Mouse (Mus musculus) ES-Bruce4 (cell line): Measurements from ENCODE around the gene Ddc. TPM values are rescaled to one million over a fixed set of nuclear protein-coding genes. Genes with fewer than 3 reads are reported as not detected.
A peak's percentile ranks its signal among the peaks of the same experiment; 100 is the strongest.

ENCODE experiments used
- H3K27ac ChIP-seq: 2 replicates; pipeline ENCODE4 v1.5.1; 2012; ENCODE audit warnings: low read length, inconsistent platforms; ENCODE audit not compliant: insufficient read depth
- H3K27me3 ChIP-seq: 2 replicates; pipeline ENCODE4 v1.6.1; 2012; ENCODE audit warnings: mild to moderate bottlenecking, low read length, inconsistent platforms; ENCODE audit not compliant: control insufficient read depth, poor library complexity, insufficient read depth, severe bottlenecking
- H3K36me3 ChIP-seq: 2 replicates; pipeline ENCODE4 v1.6.1; 2012; ENCODE audit warnings: inconsistent platforms, mild to moderate bottlenecking, low read length, moderate library complexity; ENCODE audit not compliant: control insufficient read depth, poor library complexity, insufficient read depth, severe bottlenecking
- H3K4me1 ChIP-seq: one replicate; pipeline ENCODE4 v1.8.1; 2011; ENCODE audit warnings: low read length; ENCODE audit not compliant: control insufficient read depth, insufficient read depth
- H3K4me3 ChIP-seq: 2 replicates; pipeline ENCODE4 v1.5.1; 2011; ENCODE audit warnings: low read depth, mild to moderate bottlenecking, low read length
- H3K9ac ChIP-seq: 2 replicates; pipeline ENCODE4 v1.6.1; 2012; ENCODE audit warnings: low read depth, mild to moderate bottlenecking, inconsistent platforms; ENCODE audit not compliant: poor library complexity, severe bottlenecking
- H3K9me3 ChIP-seq: replicated peaks from 2 replicates; pipeline ENCODE4 v1.6.1; 2012; ENCODE audit warnings: mild to moderate bottlenecking, low read length, inconsistent platforms; ENCODE audit not compliant: control insufficient read depth, poor library complexity, insufficient read depth, severe bottlenecking
- CTCF ChIP-seq: IDR thresholded peaks from one replicate; pipeline ENCODE4 v1.8.1; 2011; ENCODE audit warnings: low read depth, low read length
- EP300 ChIP-seq: IDR thresholded peaks from 2 replicates; pipeline ENCODE4 v1.6.1; 2011; ENCODE audit warnings: low read depth, low read length; ENCODE audit not compliant: insufficient read depth
- POLR2A ChIP-seq: IDR thresholded peaks from one replicate; pipeline ENCODE4 v1.8.1; 2011; ENCODE audit warnings: low read length; ENCODE audit not compliant: insufficient read depth
- polyA plus RNA-seq: library from polyadenylated mRNA; stranded (reverse); fragments of >200 nt; gene quantifications from 2 replicates; pipeline ENCODE4 v1.2.4, GENCODE M21; 2011; ENCODE audit warnings: low read depth; ENCODE audit not compliant: missing spikeins, insufficient read depth, insufficient read length

Ddc gene
- polyA plus RNA-seq, 1 experiment, result 7.0 TPM

DNA sequence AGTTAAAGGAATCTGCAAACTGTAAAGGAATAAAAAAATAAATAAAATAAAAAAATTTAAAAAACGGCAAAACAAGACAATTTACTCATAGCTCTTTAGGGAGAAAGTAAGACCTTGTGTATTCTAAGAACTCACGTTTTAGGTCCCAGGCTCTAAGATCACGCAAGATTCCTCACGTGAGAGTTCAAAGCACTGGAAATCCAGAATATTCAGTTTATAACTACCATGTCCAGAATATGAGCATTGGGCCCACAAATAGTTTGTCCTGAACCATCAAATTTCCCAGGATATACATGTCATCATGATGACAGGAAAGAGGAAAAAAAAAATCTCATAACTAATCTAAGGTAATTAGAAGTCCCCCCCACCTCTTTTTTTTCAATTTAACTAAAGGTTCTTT lies 62.2 kb downstream of the Ddc start:
- Histone ChIP-seq H3K27ac (no peak overlapping the region), H3K4me3 (no peak overlapping the region), H3K9me3 (no peaks in the 10 kb centered on the region), H3K4me1 (peaks cover 3% of the 10 kb centered on the region), H3K36me3 (no peaks in the 10 kb centered on the region; the same call in 1 of the 2 replicates), H3K27me3 (no peaks in the 10 kb centered on the region), H3K9ac (peak overlapping the region; percentile 28)
- TF ChIP-seq POLR2A (no peak), EP300 (no peak), CTCF (no peak)

DNA sequence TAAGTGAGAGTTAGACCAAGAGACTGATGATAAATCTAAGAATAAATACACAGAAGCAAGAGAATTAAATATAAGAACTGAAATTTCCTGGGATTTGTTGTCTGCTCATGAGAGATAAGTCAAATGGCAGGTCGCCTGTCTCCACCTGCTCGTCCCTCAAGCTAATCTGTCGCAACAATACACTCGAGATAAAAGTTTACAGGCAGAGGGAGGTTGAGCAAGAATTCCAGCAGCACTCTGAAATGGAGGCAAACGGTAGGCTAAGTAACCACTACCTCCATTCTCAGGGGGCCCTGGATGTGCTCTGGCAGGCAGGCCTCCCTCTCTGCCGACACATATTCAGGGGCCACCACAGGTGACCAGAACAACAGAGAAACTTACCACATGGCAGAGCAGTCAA lies 62.6 kb downstream of the Ddc start:
- no peaks in the 10 kb centered on the region for H3K27me3 ChIP-seq
- no peaks in the 10 kb centered on the region; the same call in 1 of the 2 replicates for H3K36me3 ChIP-seq
- no peak overlapping the region for H3K27ac ChIP-seq
- no peak for TF ChIP-seq CTCF
- TF ChIP-seq EP300, result no peak
- TF ChIP-seq POLR2A, result no peak
- no peak overlapping the region for H3K4me3 ChIP-seq
- no peak overlapping the region for H3K9ac ChIP-seq
- peaks cover 6% of the 10 kb centered on the region for H3K4me1 ChIP-seq
- no peaks in the 10 kb centered on the region for H3K9me3 ChIP-seq

DNA sequence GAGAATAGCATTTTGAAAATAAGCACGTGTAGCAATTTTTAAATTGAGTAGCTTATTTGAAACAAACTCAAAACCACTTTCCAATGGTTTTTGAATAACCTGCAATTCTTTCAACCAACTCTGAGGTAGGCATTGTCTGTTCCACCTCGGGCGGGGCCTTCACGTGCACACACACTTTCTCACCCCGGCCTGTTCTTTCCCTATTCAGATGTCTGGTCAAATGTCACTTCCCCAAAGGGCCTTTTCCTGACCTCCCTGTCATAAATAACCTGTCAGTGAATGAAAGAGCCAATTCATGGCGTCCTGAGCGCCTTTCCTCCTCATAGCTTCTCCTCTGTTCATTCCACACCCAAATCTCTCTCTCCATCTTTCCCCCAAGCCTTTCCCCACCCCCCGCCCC lies 64.8 kb downstream of the Ddc start:
- no peak overlapping the region for H3K4me3 ChIP-seq
- H3K4me1 ChIP-seq, result peaks cover 8% of the 10 kb centered on the region
- TF ChIP-seq EP300 (no peak), CTCF (no peak), POLR2A (no peak)
- H3K36me3 ChIP-seq, result no peaks in the 10 kb centered on the region; the same call in 1 of the 2 replicates
- H3K9me3 ChIP-seq, result peaks cover 4% of the 10 kb centered on the region
- peak overlapping the region; percentile 71; the same call in 1 of the 2 replicates for H3K9ac ChIP-seq
- H3K27ac ChIP-seq, result peak overlapping the region; percentile 98
- H3K27me3 ChIP-seq, result no peaks in the 10 kb centered on the region

DNA sequence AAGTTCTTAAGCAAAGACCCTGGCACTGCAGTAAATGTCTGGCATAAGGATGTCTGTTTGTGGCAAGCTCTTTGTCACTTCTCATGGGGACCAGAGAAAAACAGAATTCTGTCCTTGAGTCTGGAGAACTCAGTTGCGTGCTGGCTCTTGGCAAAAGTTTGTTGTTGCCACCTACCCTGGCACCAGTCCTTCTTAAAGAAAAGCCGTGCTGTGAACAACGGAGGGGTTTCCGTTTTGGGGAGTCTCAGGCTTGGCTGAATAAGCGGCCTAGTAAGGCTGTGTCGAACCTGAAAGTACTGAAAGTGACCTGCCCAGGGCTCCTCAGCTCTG lies 65.2 kb downstream of the Ddc start:
- Histone ChIP-seq H3K4me3 (no peak overlapping the region), H3K27me3 (no peaks in the 10 kb centered on the region), H3K36me3 (no peaks in the 10 kb centered on the region; the same call in 1 of the 2 replicates), H3K9me3 (peaks cover 8% of the 10 kb centered on the region), H3K9ac (peak overlapping the region; percentile 71), H3K4me1 (peaks cover 8% of the 10 kb centered on the region), H3K27ac (peak overlapping the region; percentile 98)
- no peak for TF ChIP-seq EP300
- TF ChIP-seq CTCF, result no peak
- no peak for TF ChIP-seq POLR2A

DNA sequence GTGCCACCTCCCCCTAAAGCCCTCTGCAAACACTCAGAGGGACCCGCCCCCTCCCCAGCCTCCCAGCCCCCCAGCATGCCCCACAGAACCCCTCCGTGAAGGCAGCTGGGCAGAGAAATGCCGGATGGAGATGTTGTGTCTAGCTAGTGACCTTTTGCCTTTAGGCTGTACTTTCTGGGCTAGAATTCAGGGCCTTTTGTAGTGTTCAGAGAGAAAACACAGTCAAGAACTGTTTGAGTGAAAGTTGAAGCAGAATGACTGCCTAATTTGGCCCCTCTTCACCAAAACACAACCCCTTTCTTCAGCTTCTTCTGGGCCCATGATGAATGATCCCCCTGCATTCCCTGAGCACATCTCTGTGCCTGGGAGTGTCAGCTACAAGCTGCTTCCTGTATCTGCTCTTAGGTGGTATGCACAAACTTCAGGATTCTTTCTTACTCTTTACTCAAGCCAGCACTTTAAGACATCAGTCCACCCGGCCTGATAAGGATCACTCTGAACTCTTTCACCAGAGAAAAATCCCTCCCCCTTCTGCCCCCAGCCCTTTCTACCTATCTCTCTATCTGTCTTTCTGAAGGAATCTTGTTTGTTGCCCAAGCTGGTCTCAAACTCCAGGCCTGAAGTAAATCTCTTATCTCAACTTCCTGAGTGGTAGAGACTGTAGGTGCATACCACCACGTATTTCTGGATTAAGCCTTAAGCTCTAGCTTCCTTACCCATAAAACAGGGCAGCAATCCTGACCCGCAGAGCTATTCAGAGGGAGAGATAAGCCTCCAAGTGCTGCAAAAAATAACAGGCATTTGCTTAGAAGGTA lies 65.8 kb downstream of the Ddc start:
- Histone ChIP-seq H3K4me1 (peaks cover 8% of the 10 kb centered on the region), H3K36me3 (no peaks in the 10 kb centered on the region; the same call in 1 of the 2 replicates), H3K27ac (peak overlapping the region; percentile 98), H3K9ac (peak overlapping the region; percentile 71), H3K4me3 (no peak overlapping the region), H3K27me3 (no peaks in the 10 kb centered on the region), H3K9me3 (peaks cover 12% of the 10 kb centered on the region)
- no peak for TF ChIP-seq POLR2A
- TF ChIP-seq EP300, result no peak
- TF ChIP-seq CTCF, result no peak

DNA sequence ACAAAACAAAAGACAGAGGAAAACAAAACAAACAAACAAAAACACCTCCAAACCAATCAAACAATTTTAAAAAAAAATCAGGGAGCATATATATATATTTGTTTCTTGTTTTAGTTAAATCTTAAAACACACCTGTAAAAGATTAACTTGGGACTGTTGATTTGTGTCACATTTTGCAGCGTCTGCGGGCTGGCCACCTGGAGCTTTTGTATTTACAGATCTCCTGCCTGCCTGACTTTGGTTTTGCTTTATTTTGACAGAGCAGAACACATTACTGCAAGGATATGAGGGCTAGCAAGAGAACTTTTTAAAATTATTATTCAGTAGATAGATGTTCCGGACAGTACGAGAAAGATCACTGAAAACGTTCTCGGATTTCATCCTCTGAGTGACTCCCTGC lies 66.4 kb downstream of the Ddc start:
- TF ChIP-seq EP300 (no peak), POLR2A (no peak), CTCF (no peak)
- H3K27ac ChIP-seq, result peak overlapping the region; percentile 80
- H3K9me3 ChIP-seq, result peaks cover 17% of the 10 kb centered on the region
- H3K36me3 ChIP-seq, result no peaks in the 10 kb centered on the region; the same call in 1 of the 2 replicates
- H3K27me3 ChIP-seq, result no peaks in the 10 kb centered on the region
- no peak overlapping the region for H3K4me3 ChIP-seq
- peak overlapping the region; percentile 71 for H3K9ac ChIP-seq
- peaks cover 8% of the 10 kb centered on the region for H3K4me1 ChIP-seq
